Mouse (Mus musculus) intestine, embryonic 15.5 days (tissue): ENCODE results near the gene Gm853. TPM values are rescaled to one million over a fixed set of nuclear protein-coding genes. Genes with fewer than 3 reads are reported as not detected.

Experiments used
- ATAC-seq: fragments of 200-750 bp; cut with Nextera tagmentation; 2 replicates; pipeline ENCODE4 v1.8.0; 2017; ENCODE audit warnings: moderate TSS enrichment, moderate library complexity
- H3K27ac ChIP-seq: fragments of 300-500 bp; sonication (generic); 2 replicates; pipeline ENCODE4 v1.5.1; 2015; ENCODE audit warnings: mild to moderate bottlenecking, inconsistent platforms
- H3K27me3 ChIP-seq: fragments of 300-500 bp; sonication (generic); replicated peaks from 2 replicates; pipeline ENCODE4 v1.6.1; 2015; ENCODE audit warnings: inconsistent platforms
- H3K36me3 ChIP-seq: fragments of 300-500 bp; sonication (generic); 2 replicates; pipeline ENCODE4 v1.6.1; 2015; ENCODE audit warnings: inconsistent platforms
- H3K4me1 ChIP-seq: fragments of 300-500 bp; sonication (generic); replicated peaks from 2 replicates; pipeline ENCODE4 v1.6.1; 2015; ENCODE audit warnings: inconsistent platforms
- H3K4me2 ChIP-seq: fragments of 300-500 bp; sonication (generic); replicated peaks from 2 replicates; pipeline ENCODE4 v1.6.1; 2015; ENCODE audit warnings: mild to moderate bottlenecking, inconsistent platforms
- H3K4me3 ChIP-seq: fragments of 300-500 bp; sonication (generic); replicated peaks from 2 replicates; pipeline ENCODE4 v1.5.1; 2015; ENCODE audit warnings: inconsistent platforms
- H3K9ac ChIP-seq: fragments of 300-500 bp; sonication (generic); 2 replicates; pipeline ENCODE4 v1.6.1; 2015; ENCODE audit warnings: inconsistent platforms
- H3K9me3 ChIP-seq: fragments of 300-500 bp; sonication (generic); 2 replicates; pipeline ENCODE4 v1.6.1; 2016; ENCODE audit warnings: inconsistent platforms
- WGBS: fragments of 180-500 bp; shearing (Covaris S2); methylation state at CpG from one replicate; pipeline ENCODE4 v1.1.7; 2015; 5-methylcytosine and 5-hydroxymethylcytosine counted together
- polyA plus RNA-seq: library from polyadenylated mRNA; unstranded; fragments of >200 nt; fragmentation: Nextera tagmentation; extraction: Ambion mirVana; gene quantifications from 2 replicates; pipeline ENCODE4 v1.2.1, GENCODE M21; 2015

The Gm853 gene
- polyA plus RNA-seq, 1 experiment from 2014 or later, result not detected

DNA sequence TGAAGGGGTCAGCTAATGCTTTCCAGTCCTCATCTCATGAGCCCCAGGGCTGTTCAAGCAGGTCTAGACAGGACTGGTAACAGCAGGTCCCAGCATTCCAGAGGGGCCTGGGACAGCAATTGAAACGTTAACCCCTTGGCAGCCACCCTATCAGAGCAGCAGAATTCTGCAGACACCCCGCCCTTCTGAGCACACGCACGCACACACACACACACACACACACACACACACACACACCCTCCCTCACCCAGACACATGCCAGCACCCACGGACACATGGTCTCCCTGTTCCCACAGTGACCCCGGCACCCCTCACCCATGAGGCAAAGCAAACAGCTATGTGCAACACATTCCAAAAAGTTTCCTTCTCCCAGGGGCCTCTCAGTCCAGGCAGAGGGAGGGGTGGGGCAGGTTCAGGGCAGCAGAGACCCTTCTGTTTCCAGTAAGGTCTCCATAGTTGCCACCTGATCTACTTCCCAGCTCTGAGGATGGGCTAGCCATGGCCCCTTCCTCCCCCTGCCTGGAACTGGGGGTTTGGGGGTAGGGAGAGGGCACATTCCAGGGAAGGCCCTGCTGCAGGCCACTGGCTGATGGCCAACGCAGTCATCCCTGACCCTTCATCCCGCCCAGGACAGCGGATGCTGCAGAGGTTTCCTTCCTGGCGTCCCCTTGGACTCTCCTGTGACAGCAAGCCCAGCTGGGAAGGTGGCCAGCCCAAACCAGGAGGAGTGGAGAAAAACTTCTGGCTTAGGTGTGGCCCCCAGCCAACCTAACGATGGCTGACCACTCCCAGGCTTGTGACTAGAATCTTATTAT is 50.0 kb downstream of the Gm853 start:
- peaks cover 75% of the 10 kb centered on the region for H3K4me1 ChIP-seq
- WGBS, result 31% methylated on average over 11 of the region's 11 CpGs
- H3K27ac ChIP-seq, result peak overlapping the region; percentile 18; the same call in 1 of the 2 replicates
- H3K4me2 ChIP-seq, result peak overlapping the region; percentile 69
- ATAC-seq, result no peak
- H3K9me3 ChIP-seq, result no peaks in the 10 kb centered on the region
- no peaks in the 10 kb centered on the region for H3K36me3 ChIP-seq
- H3K4me3 ChIP-seq, result 0 out of 2 replicates have a peak overlapping the region, but pooled peaks have one; percentile 0
- 0 out of 2 replicates have a peak overlapping the region, but pooled peaks have one; percentile 26 for H3K9ac ChIP-seq
- H3K27me3 ChIP-seq, result peaks cover 4% of the 10 kb centered on the region

GRCm38 (mm10) chr4:130170362-130170761 is 51.8 kb downstream of the Gm853 start:
- Histone ChIP-seq H3K27me3 (peaks cover 4% of the 10 kb centered on the region), H3K36me3 (no peaks in the 10 kb centered on the region), H3K4me1 (peaks cover 66% of the 10 kb centered on the region), H3K4me2 (no peak overlapping the region), H3K4me3 (no peak overlapping the region), H3K9ac (no peak overlapping the region), H3K9me3 (no peaks in the 10 kb centered on the region), H3K27ac (no peak overlapping the region)
- no peak for ATAC-seq
- WGBS, result 84% methylated on average over 4 of the region's 4 CpGs

- Histone ChIP-seq H3K4me1 (peaks cover 61% of the 10 kb centered on the region), H3K4me2 (no peak overlapping the region)
- WGBS, result 79% methylated on average over 16 of the region's 16 CpGs
Measured at GRCm38 (mm10) chr4:130169411-130169971, 52.7 kb downstream of the Gm853 start.

GRCm38 (mm10) chr4:130168280-130169183 is 53.7 kb downstream of the Gm853 start:
- H3K27me3 ChIP-seq, result no peaks in the 10 kb centered on the region
- peak; percentile 81 for ATAC-seq
- H3K9ac ChIP-seq, result no peak overlapping the region
- no peaks in the 10 kb centered on the region for H3K36me3 ChIP-seq
- H3K4me1 ChIP-seq, result peaks cover 61% of the 10 kb centered on the region
- 30% methylated on average over 16 of the region's 16 CpGs for WGBS
- H3K4me3 ChIP-seq, result no peak overlapping the region
- no peaks in the 10 kb centered on the region for H3K9me3 ChIP-seq
- H3K4me2 ChIP-seq, result peak overlapping the region; percentile 33
- H3K27ac ChIP-seq, result peak overlapping the region; percentile 76

More at GRCm38 (mm10) chr4:130169411-130169971, 52.7 kb downstream of the Gm853 start:
- H3K9me3 ChIP-seq, result no peaks in the 10 kb centered on the region
- no peak overlapping the region for H3K4me3 ChIP-seq
- H3K9ac ChIP-seq, result no peak overlapping the region
- H3K27me3 ChIP-seq, result peaks cover 4% of the 10 kb centered on the region
- H3K27ac ChIP-seq, result no peak overlapping the region
- no peak for ATAC-seq
- no peaks in the 10 kb centered on the region for H3K36me3 ChIP-seq

- no peaks in the 10 kb centered on the region for H3K36me3 ChIP-seq
- WGBS, result 38% methylated on average over 9 of the region's 9 CpGs
- no peak overlapping the region for H3K9ac ChIP-seq
- H3K27me3 ChIP-seq, result no peaks in the 10 kb centered on the region
- H3K9me3 ChIP-seq, result no peaks in the 10 kb centered on the region
- H3K4me3 ChIP-seq, result no peak overlapping the region
- peak; percentile 29 for ATAC-seq
- H3K4me2 ChIP-seq, result peak overlapping the region; percentile 33
- peak overlapping the region; percentile 76 for H3K27ac ChIP-seq
- H3K4me1 ChIP-seq, result peaks cover 64% of the 10 kb centered on the region
Measured at GRCm38 (mm10) chr4:130167814-130168213, 54.4 kb downstream of the Gm853 start.

DNA sequence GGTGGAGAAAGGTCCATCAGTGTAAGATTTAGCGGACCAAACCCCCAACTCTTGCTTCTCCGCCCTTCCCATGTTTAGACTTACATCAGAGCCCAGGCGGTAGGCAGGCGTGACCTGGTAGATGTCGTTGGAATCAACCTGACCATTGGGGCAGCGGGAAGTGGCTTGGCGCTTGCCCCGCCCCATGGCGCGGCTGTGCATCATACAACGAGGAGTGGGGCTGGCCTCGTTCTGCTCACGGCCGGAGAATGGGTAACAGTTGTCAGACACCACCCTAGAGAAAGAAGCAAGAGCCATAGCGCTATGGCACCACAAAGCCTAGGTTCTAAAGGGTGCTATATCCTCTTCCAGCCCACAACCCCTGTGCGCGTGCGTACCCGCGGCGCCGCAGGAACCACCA is 54.9 kb downstream of the Gm853 start:
- peaks cover 59% of the 10 kb centered on the region for H3K4me1 ChIP-seq

GRCm38 (mm10) chr4:130166592-130166991 is 55.6 kb downstream of the Gm853 start:
- no peak overlapping the region for H3K27ac ChIP-seq
- no peak overlapping the region for H3K4me3 ChIP-seq
- H3K27me3 ChIP-seq, result no peaks in the 10 kb centered on the region
- H3K9ac ChIP-seq, result no peak overlapping the region
- ATAC-seq, result no peak
- no peak overlapping the region for H3K4me2 ChIP-seq
- WGBS, result 68% methylated on average over 8 of the region's 8 CpGs
- peaks cover 52% of the 10 kb centered on the region for H3K4me1 ChIP-seq
- no peaks in the 10 kb centered on the region for H3K9me3 ChIP-seq
- H3K36me3 ChIP-seq, result no peaks in the 10 kb centered on the region

More for the DNA sequence above, 54.9 kb downstream of the Gm853 start:
- Histone ChIP-seq H3K36me3 (no peaks in the 10 kb centered on the region), H3K4me2 (peak overlapping the region; percentile 33), H3K27me3 (no peaks in the 10 kb centered on the region), H3K4me3 (no peak overlapping the region), H3K9me3 (no peaks in the 10 kb centered on the region), H3K27ac (peak overlapping the region; percentile 76; the same call in 1 of the 2 replicates), H3K9ac (no peak overlapping the region)
- 56% methylated on average over 22 of the region's 22 CpGs for WGBS
- ATAC-seq, result no peak

DNA sequence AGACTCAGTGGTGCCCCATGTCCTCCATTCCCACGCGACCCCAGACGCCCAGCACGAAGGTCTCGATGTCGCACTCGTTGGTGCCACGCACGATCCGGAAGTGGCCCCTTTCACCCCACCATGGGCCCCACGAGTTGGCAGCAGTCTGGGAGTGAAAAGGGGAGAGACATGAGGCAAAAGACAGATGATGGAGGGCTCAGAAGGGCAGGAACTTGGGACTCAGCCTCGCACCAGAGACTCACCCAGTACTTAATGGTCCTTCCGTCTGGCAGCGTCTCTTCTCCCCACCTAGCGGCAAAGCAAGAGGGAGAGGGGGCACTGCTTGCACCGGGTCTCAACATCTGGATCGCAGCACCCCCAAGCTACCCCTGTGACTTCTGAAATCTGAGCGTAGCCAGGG is 56.1 kb downstream of the Gm853 start:
- no peak overlapping the region for H3K27ac ChIP-seq

DNA sequence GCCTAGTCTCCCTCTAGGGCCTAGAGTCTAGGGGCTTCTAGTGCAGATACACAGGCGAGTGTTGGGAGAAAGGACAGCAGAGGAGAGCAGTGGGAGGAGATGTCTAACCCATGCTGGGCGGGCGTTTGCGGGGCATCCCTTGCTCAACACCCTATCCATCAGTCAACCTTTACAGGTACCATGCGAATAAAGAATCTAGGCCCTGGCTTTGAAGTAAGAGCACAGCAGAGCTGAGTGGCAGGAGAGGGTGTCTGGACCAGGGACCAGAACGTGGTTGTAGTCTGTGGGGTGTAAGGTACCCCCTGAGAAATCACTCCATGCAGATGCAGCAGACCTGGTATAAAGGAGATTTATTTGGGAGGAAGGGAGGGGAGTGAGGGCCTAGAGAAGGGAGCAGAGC is 58.1 kb downstream of the Gm853 start:
- H3K9ac ChIP-seq, result no peak overlapping the region
- no peaks in the 10 kb centered on the region for H3K36me3 ChIP-seq
- no peak for ATAC-seq
- H3K27ac ChIP-seq, result 0 out of 2 replicates have a peak overlapping the region, but pooled peaks have one; percentile 0
- no peak overlapping the region for H3K4me2 ChIP-seq
- WGBS, result 81% methylated on average over 6 of the region's 6 CpGs
- no peaks in the 10 kb centered on the region for H3K9me3 ChIP-seq
- peaks cover 39% of the 10 kb centered on the region for H3K4me1 ChIP-seq
- H3K4me3 ChIP-seq, result no peak overlapping the region
- no peaks in the 10 kb centered on the region for H3K27me3 ChIP-seq

More for the DNA sequence above, 56.1 kb downstream of the Gm853 start:
- Histone ChIP-seq H3K9ac (no peak overlapping the region), H3K4me1 (peaks cover 46% of the 10 kb centered on the region), H3K4me3 (no peak overlapping the region), H3K9me3 (no peaks in the 10 kb centered on the region), H3K36me3 (no peaks in the 10 kb centered on the region), H3K4me2 (no peak overlapping the region), H3K27me3 (no peaks in the 10 kb centered on the region)
- WGBS, result 73% methylated on average over 18 of the region's 18 CpGs
- no peak for ATAC-seq

DNA sequence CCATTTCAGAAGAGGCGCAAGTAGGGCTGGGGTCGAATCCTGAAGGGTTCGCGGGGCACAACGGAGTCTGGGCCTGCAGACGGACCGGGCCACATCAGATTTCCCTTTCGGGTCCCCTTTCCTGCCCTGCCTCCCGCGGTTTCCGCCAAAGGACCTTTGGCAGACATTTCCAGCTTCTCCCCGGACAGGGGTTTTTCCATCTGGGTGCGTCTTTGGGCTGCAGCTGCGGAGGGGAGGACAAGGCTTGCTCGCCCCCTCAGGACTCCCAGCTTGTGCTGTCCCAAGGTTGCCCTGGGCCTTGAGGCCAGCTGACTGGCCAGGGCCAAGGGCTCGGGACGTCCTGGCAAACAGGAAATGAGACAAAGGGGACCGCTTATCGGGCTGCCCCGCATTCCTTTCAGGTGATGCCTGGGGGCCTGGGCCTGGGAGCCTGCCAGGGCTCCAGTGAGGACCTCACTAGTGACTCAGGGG is 58.8 kb downstream of the Gm853 start:
- no peaks in the 10 kb centered on the region for H3K27me3 ChIP-seq
- H3K4me3 ChIP-seq, result peak overlapping the region; percentile 7; the same call in 1 of the 2 replicates
- peak; percentile 6; the same call in 1 of the 2 replicates for ATAC-seq
- 0 out of 2 replicates have a peak overlapping the region, but pooled peaks have one; percentile 35 for H3K9ac ChIP-seq
- no peaks in the 10 kb centered on the region for H3K36me3 ChIP-seq
- H3K27ac ChIP-seq, result 0 out of 2 replicates have a peak overlapping the region, but pooled peaks have one; percentile 0
- H3K4me1 ChIP-seq, result peaks cover 32% of the 10 kb centered on the region
- H3K9me3 ChIP-seq, result no peaks in the 10 kb centered on the region
- 6% methylated on average over 20 of the region's 20 CpGs for WGBS
- peak overlapping the region; percentile 54 for H3K4me2 ChIP-seq

DNA sequence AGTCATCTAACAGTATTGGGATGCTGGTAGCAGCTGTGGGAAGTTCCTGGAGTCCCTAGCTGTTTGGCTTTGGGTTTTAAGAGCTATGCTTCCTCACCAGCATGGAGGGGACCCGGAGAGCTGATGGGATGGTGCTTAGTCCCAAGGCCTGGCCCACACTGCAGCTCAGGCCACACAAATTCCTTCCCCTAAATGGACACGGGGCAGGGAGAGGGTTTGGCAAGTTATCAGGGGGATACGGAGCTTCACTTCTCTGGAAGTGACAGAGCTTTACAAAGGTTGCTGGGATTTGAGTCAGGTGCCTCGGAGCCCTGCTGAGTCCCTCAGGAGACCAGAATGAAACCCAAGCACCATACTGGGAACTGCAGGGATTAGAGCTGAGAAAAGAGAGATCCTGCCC is 60.9 kb downstream of the Gm853 start:
- no peak overlapping the region for H3K9ac ChIP-seq
- H3K36me3 ChIP-seq, result no peaks in the 10 kb centered on the region
- 46% methylated on average over 4 of the region's 4 CpGs for WGBS
- H3K27ac ChIP-seq, result no peak overlapping the region
- ATAC-seq, result no peak
- no peak overlapping the region for H3K4me2 ChIP-seq
- peaks cover 16% of the 10 kb centered on the region for H3K4me1 ChIP-seq
- H3K9me3 ChIP-seq, result no peaks in the 10 kb centered on the region
- no peaks in the 10 kb centered on the region for H3K27me3 ChIP-seq
- no peak overlapping the region for H3K4me3 ChIP-seq
